Mouse (Mus musculus) c-Kit-negative CD71-positive TER-119-positive erythroid progenitor cells, embryonic 14.5 days (primary cell): ENCODE data around the gene Dnase2b.

Experiments used
- DNase-seq: peaks from one replicate; pipeline ENCODE4 v3.0.0-alpha.2; 2013; ENCODE audit warnings: low read depth, low spot score

The Dnase2b gene

DNA sequence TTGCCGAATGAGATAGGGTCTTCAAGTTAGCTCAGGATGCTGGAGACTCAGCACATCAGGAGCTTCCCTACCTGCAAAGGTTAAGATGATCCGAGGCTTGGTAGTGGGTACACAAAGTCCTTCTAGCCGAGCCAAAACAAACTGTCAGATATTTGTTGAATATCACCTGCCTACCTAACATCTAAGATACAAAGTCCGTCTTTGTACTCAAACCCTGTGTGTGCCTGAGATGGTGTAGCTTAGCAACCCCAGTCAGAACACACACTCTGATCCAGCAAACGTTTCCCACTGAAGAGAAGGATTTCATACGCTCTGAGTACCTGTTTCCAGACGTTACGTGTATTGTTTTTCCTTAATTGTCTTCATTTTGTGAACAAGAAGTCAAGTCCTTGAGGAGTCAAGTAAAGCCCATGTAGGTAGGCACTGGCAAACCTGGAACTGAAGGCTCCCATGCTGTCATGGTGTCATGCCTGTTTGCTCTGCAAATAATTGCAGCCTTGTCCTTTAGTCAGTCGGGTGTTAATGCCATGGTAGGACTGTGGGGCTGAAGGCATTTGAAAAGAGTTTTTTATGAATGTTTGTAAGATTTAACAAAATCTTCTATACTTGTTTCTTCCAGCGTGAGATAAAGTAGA is 45.1 kb downstream of the Dnase2b start, which contains the start of gene Uox:
TSS of gene Uox (plus strand) at position 279 of the 635 bp plus-strand sequence.
- no peak for DNase-seq

DNA sequence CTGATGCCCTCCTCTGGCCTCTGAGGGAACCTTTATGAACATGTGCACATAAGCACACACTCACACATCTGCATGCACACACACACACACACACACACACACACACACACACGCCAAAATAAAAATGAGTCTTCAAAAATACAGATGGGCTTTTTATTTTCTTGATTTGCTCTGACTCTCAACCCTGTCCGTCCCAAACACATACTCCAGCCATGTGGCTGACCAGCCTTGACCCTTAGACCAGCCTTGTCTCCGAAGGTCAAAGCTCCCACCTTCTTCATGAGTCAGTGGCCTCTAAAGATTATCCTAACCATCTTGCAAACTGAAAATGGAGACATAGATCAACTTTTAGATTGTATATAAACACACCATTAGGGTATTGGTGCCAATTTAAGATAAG is 45.8 kb downstream of the Dnase2b start:
- no peak for DNase-seq

DNA sequence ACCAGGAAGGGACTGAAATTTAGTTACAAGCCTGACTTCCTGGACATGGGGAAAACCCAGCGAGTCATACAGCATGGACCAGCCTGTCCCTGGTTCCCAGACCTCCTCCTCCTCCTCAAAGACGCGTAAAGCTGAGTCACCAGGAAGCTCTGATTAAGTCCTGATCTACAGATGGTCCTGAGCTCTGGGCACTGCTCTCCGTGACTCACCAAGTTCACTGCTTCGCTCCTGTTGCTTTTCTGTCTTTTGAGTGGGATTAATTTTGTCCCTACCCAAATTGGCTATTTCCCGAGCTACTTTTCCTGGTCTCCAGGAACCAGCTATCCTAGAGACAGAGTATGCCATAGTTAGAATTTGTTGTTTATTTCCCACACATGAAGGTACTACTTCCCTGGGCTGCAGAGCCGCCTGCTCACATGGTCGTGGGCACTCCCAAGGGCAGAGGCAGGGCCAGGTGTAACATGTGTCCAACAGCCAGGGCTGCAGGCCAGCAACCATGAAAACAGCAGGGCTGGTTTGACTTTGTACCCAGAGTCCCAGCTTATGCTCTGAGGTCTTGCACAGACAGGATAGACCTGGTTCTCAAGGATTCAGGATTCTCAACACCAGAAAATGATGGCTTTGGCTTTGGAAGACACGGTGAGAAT is 47.4 kb downstream of the Dnase2b start:
- DNase-seq, result no peak

DNA sequence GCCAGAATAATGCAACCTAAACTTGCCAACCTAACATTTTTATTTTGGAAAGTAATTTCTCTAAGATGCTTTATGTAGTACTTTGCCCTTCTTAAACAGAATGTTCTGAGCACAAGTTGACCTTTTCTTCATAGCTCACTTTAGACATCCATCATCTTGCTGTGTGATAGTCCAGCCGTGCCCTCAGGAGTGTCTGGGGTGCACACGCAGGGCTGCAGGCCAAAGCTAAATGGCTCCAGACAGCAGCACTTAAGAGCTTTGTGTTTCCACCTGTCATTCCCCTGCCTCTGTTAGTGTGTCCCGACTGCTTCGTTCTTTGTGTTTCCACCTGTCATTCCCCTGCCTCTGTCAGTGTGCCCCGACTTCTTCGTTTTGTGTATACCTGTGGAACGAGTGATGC is 48.0 kb downstream of the Dnase2b start:
- no peak for DNase-seq

DNA sequence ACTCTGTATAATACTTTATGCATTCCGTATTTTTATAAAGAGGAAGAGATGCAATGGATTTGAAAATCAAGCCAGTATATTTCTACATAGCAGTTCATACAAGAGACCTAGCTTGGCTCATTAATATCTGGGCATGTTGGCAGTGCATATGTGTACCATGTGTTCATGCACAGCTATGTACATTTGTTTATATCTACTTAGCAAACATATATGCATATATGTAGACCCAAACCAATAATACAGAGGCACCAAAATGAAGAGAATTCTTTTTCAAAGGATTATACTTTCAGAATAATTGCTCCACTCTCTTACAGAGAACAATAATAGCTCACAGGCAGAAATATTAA is 50.4 kb downstream of the Dnase2b start:
- DNase-seq, result no peak

DNA sequence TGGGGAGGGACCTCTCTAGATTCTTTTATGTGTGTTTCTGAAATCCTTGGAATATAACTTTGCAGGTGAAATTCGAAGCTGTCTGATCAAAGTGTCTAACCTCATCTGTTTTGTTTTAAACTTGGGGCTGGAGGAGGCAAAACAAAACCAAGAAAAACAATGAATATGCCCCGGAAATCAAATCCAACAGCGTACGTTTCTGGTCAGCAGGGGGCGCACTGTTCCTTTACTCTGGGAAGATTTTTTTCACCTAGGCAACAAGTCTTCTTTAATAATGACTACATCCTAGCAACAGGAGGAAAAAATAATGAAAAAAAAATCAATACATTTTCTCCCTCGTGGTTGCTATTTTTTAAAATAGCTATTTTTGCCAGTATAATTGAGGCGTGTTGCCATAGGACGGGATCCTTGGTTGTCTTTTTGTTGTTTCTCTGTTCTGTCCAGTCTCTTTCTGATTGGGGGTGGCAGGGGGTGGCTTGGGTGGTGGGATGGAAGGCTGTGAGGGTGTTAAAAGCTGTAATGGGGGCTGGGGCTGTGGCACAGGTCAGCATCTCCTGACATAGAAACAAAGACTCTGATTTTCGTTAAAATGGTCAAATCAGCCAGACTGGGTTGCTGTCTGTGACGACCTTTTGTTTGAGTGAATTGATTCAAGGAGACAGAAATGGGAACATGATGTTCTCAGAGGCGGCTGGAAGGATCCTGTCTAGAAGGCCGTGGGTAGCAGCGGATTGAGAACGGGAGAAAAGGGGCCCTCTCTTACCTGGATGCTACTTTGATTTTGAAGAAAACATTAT is 50.9 kb downstream of the Dnase2b start:
- DNase-seq, result peak; percentile 36

DNA sequence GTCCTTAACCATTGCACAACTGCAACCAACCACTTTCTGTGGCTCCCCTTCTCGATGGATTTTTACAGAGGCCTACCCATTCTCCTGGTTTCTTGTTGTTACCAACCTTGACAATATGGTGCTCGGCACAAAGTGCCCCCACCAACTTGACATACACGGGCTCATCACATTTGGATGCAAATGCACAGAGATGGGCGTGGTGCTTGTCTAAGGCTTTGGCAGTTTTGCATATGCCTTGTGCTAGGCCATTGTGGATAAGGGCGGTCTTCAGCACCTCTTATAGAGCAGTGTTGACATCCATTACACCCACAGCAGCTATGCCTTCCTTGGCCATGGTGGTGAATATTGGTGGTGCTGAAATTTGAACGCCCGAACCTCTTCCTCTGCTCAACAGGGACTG is 52.5 kb downstream of the Dnase2b start:
- DNase-seq, result no peak

DNA sequence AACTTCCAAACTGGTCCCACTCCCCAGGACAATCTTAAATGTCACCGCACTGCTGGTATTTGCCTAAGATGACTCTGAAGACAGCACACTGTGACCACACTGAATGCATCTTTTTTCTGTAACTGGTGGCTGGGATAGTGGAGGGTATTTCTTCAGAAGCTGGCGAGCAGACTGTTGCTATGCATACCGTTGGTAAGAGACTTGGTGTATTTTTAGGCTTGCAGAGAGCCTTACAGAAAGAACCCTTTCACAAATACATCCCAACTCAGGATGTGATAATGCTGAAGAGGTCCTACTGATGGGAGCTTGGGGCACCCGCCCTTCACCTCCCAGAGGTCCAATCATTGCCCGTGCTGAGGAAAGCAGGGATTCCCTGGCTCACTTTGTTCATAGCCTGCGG is 57.9 kb downstream of the Dnase2b start:
- DNase-seq, result no peak

DNA sequence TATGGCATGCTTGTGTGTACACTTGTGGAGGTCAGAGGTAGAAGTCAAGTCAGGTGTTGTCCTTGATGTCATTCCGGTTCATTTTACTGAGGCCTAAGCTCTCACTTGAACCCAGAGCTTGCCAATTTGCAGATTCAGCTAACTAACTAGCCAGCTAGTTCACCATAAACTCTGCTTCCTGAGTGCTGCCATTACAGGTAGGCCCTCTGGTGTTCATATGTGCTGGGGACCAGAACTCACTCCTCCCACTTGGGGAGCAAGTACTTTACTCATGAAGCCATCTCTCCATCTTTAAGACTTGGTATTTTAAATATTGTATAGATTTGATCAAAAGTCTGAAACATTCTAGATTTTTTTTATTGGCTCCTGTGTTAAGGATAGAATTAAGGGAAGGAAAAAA is 58.8 kb downstream of the Dnase2b start:
- DNase-seq, result no peak

DNA sequence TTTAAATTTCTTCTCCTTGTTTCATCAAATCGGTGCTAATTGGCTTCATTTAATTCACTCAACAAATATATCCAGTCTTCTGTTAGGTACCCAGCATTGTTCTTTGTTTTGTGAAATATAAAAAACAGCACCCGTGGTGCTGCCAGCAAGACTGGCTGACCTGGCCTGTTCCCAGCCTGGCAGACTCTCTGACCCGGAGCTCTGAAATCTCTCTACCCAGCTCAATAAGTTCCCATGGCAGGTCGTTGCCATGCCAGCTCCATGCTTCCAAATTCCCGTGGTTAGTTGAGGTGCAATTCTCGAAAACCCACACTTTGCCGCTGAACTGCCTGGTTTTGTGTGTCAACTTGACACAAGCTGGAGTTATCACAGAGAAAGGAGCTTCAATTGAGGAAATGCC is 60.6 kb downstream of the Dnase2b start:
- no peak for DNase-seq

DNA sequence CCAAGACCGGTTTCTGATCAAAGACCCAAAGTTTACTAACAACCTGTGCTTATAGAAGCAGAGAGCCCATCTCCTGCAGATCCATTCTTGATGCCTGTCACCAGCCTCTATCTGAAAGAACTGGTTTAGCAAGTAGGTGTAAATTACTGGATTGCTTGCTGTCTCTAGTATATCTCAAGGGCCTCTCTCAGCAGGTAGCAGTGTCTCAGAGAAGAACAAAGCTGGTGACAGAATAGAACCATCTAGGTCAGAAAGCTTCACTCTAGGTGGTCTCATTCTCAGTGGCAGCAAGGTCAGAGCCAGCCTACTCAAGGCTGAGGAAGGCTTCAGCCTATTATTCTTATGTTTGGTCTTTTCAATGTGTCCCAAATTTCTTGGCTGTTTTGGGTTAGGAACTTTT is 71.8 kb downstream of the Dnase2b start:
- no peak for DNase-seq

DNA sequence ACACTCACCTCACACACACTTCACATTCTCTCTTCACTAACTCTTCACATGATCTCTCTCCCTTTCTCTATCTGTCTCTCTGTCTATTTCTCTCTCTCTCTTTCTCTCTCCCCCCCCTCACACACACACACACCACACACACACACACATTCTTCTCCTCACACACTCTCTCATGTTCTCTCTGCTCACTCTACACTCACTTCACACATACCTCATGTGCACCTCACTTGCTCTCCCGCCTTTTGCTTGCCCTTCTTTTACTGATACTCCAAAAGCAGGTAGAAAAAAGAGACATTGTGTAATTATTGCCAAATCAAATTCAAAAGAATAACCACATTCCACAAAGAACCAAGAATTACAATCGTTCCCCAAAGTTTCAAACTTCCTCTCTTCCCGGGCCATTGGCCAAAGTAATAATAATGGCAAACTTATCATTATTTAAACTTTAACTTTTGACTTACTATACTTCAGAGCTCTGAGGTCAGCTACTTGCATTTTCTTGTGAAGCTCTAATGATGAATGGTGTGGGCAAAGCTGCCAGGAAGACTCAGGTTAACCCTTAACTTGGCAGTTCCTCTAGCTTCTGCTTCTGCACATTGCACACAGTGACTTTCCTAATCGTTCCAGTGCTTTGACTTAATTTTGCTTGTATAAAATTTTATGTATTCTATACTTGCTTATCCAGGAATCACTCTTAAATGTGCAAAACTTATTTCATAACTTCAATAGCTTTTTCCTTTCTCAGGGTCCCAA is 74.7 kb downstream of the Dnase2b start:
- DNase-seq, result no peak

DNA sequence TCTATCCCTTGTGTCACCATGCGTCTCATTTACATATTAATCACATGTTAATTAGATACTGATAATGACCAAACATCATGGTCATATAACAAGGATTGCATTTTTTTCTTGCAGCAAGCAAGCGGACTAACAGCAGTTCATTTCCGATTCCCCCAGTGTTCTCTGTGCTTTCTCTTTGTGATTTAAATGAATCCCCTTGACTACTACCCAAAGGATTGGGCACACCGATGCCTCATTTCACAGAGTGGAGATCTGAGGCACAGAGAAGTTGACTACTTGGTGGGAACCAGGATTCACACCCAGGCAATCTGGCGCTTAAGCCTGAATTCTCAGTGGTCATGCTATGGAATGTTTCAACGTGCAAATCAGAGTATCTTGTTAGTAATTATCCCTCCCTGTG is 80.4 kb downstream of the Dnase2b start:
- DNase-seq, result no peak
